Mouse (Mus musculus) retina, postnatal 7 days (tissue): ENCODE results near the gene Rorb.

Experiments
- DNase-seq: peaks from one replicate; pipeline ENCODE4 v3.0.0-alpha.2; 2012; ENCODE audit warnings: low read depth, low spot score

The Rorb gene

DNA sequence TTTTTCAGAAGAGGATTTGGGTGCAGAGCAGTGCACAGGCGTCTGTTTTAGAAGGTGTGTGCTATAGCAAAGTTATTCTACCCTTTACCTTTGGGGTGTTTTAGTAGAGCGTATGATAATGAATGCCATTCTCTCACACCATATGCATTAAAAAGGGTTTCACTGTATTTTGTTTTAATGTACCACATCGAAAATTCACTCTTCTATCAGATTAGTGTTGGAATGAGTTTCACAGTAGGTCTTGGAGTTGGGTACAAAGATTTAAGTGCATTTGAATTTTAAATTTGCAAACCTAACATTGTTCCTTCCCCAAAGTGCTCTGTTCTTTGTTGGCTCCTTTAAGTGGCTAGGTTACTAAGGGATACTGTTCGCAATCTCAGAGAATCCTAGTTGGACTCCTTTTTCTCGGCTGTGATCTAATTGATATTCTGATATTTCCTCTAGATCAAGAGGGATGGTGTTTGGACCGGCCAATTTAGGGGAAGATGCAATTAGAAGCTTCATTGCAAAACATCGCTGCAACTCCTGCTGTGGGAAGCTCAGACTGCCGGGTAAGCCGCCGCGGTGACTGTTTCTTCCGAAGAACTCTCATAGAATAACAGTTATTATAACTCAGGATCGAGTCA is 222.4 kb downstream of the Rorb start:
- DNase-seq: no peak

DNA sequence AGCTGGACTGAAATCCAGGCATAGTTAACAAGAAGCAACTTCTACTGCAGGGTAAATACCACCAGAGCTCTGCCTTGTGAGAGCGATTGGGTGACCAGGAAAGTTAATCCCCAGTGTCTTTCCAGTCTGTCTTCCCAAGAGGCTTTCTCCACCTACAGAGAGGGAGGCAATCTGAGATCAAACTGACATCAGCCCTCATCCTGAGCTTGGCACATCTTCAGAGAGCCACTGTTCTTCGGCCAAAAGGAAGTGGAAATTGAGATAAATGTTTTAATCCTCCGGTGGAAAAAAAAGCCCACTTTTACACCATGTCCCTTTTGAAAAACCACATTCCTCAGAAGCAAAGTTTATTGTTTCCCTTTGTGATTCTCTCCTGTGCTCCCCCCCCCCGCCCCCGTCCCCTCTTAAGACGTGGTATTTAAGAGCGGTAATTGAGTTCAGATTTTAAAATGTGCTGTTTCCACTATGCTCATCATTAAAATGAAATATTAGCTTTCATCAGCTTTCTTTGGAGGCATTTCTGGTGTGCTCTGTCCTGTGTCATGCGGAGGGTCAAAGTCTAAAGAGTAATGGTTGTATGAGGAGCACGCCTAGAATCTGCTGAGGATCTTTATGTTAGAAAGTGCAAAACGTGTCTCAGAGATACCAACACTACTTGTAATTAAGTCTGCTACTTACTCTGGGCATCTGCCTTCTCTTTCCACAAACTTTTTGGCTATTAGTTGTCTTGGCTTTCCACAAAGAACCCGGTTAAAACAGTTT is 223.2 kb downstream of the Rorb start:
- no peak for DNase-seq

GRCm38 (mm10) chr19:18881162-18881561 is 229.8 kb downstream of the Rorb start:
- no peak for DNase-seq
